Mouse (Mus musculus): ENCODE results near the gene Dynlrb1.

- TF ChIP-seq POLR2A (IDR thresholded peaks at IDR 0.05; ENCODE audit: extremely low read depth, insufficient read depth, low read length), result no peak
- no peak for TF ChIP-seq CTCF (IDR thresholded peaks at IDR 0.05; ENCODE audit: low read depth, low read length)
Observed at GRCm38 (mm10) chr2:155235746-155236361, 479 bp upstream of the Dynlrb1 start.

All from liver, adult 2 months (tissue).